Mouse (Mus musculus): ENCODE data around the gene Setmar. TPM values are rescaled to one million over a fixed set of nuclear protein-coding genes. Genes with fewer than 3 reads are reported as not detected.

The Setmar gene
- polyA plus RNA-seq, 1 experiment from 2014 or later, result 6.5 TPM

GRCm38 (mm10) chr6:108091296-108091695 is 26.5 kb downstream of the Setmar start:
- peaks cover 11% of the 10 kb centered on the region for H3K4me1 ChIP-seq
- ATAC-seq (ENCODE audit: low FRiP score, low read depth), result no peak
- 38% methylated on average over 1 of the region's 1 CpGs for WGBS
- H3K4me2 ChIP-seq (replicated peaks), result no peak overlapping the region
- H3K27ac ChIP-seq, result no peak overlapping the region
- H3K9ac ChIP-seq, result no peak overlapping the region
- no peaks in the 10 kb centered on the region for H3K27me3 ChIP-seq
- no peaks in the 10 kb centered on the region for H3K9me3 ChIP-seq
- H3K36me3 ChIP-seq, result no peaks in the 10 kb centered on the region
- H3K4me3 ChIP-seq, result no peak overlapping the region

GRCm38 (mm10) chr6:108092646-108093045 is 27.8 kb downstream of the Setmar start:
- Histone ChIP-seq H3K36me3 (no peaks in the 10 kb centered on the region), H3K4me3 (no peak overlapping the region), H3K27me3 (no peaks in the 10 kb centered on the region), H3K27ac (no peak overlapping the region), H3K4me1 (peaks cover 11% of the 10 kb centered on the region), H3K4me2 (replicated peaks) (no peak overlapping the region), H3K9me3 (no peaks in the 10 kb centered on the region), H3K9ac (no peak overlapping the region)
- no peak for ATAC-seq (ENCODE audit: low FRiP score, low read depth)
- 81% methylated on average over 3 of the region's 3 CpGs for WGBS

GRCm38 (mm10) chr6:108093449-108093848 is 28.6 kb downstream of the Setmar start:
- ATAC-seq (ENCODE audit: low FRiP score, low read depth), result no peak
- WGBS, result 78% methylated on average over 3 of the region's 3 CpGs
- Histone ChIP-seq H3K4me1 (peaks cover 12% of the 10 kb centered on the region), H3K9me3 (no peaks in the 10 kb centered on the region), H3K4me3 (no peak overlapping the region), H3K36me3 (no peaks in the 10 kb centered on the region), H3K27ac (no peak overlapping the region), H3K4me2 (replicated peaks) (no peak overlapping the region), H3K27me3 (no peaks in the 10 kb centered on the region), H3K9ac (no peak overlapping the region)

- Histone ChIP-seq H3K36me3 (no peaks in the 10 kb centered on the region), H3K27me3 (no peaks in the 10 kb centered on the region), H3K4me3 (no peak overlapping the region), H3K27ac (no peak overlapping the region), H3K4me2 (replicated peaks) (no peak overlapping the region), H3K4me1 (peaks cover 15% of the 10 kb centered on the region), H3K9me3 (no peaks in the 10 kb centered on the region), H3K9ac (no peak overlapping the region)
- whole genome bisulfite sequencing, result 27% methylated on average over 5 of the region's 5 CpGs
- peak; percentile 54; the same call in 1 of the 2 replicates for ATAC-seq (ENCODE audit: low FRiP score, low read depth)
Measured at GRCm38 (mm10) chr6:108095445-108095844, 30.6 kb downstream of the Setmar start.

- WGBS, result 29% methylated on average over 9 of the region's 9 CpGs
Measured at GRCm38 (mm10) chr6:108098171-108098845, 33.5 kb downstream of the Setmar start.

GRCm38 (mm10) chr6:108098846-108099217 is 34.0 kb downstream of the Setmar start:
- WGBS, result 91% methylated on average over 3 of the region's 3 CpGs
- Histone ChIP-seq H3K4me3 (no peak overlapping the region), H3K4me2 (replicated peaks) (no peak overlapping the region), H3K27ac (no peak overlapping the region), H3K27me3 (no peaks in the 10 kb centered on the region), H3K36me3 (no peaks in the 10 kb centered on the region), H3K4me1 (peaks cover 15% of the 10 kb centered on the region), H3K9me3 (no peaks in the 10 kb centered on the region), H3K9ac (no peak overlapping the region)
- ATAC-seq (ENCODE audit: low FRiP score, low read depth), result no peak

More at GRCm38 (mm10) chr6:108098171-108098845, 33.5 kb downstream of the Setmar start:
- no peak overlapping the region for H3K9ac ChIP-seq
- no peak overlapping the region for H3K27ac ChIP-seq
- no peaks in the 10 kb centered on the region for H3K36me3 ChIP-seq
- H3K4me1 ChIP-seq, result peaks cover 15% of the 10 kb centered on the region
- H3K4me2 ChIP-seq (replicated peaks), result no peak overlapping the region
- no peak overlapping the region for H3K4me3 ChIP-seq
- no peaks in the 10 kb centered on the region for H3K9me3 ChIP-seq
- ATAC-seq (ENCODE audit: low FRiP score, low read depth), result peak; percentile 65; the same call in 1 of the 2 replicates
- H3K27me3 ChIP-seq, result no peaks in the 10 kb centered on the region

GRCm38 (mm10) chr6:108101936-108102830 is 37.3 kb downstream of the Setmar start:
- no peaks in the 10 kb centered on the region for H3K9me3 ChIP-seq
- WGBS, result 78% methylated on average over 10 of the region's 10 CpGs

GRCm38 (mm10) chr6:108107376-108107775 is 42.5 kb downstream of the Setmar start:
- H3K9ac ChIP-seq, result no peak overlapping the region
- no peaks in the 10 kb centered on the region for H3K36me3 ChIP-seq
- no peaks in the 10 kb centered on the region for H3K9me3 ChIP-seq
- no peak overlapping the region for H3K4me2 ChIP-seq (replicated peaks)
- ATAC-seq (ENCODE audit: low FRiP score, low read depth), result no peak
- no peak overlapping the region for H3K4me3 ChIP-seq
- H3K27me3 ChIP-seq, result no peaks in the 10 kb centered on the region
- H3K27ac ChIP-seq, result no peak overlapping the region
- no peaks in the 10 kb centered on the region for H3K4me1 ChIP-seq

More at GRCm38 (mm10) chr6:108101936-108102830, 37.3 kb downstream of the Setmar start:
- Histone ChIP-seq H3K4me1 (peaks cover 4% of the 10 kb centered on the region; the same call in 1 of the 2 replicates), H3K4me3 (no peak overlapping the region), H3K9ac (no peak overlapping the region), H3K27me3 (no peaks in the 10 kb centered on the region), H3K4me2 (replicated peaks) (no peak overlapping the region), H3K36me3 (no peaks in the 10 kb centered on the region), H3K27ac (no peak overlapping the region)
- no peak for ATAC-seq (ENCODE audit: low FRiP score, low read depth)

- no peak for ATAC-seq (ENCODE audit: low FRiP score, low read depth)
- H3K27me3 ChIP-seq, result no peaks in the 10 kb centered on the region
- 76% methylated on average over 4 of the region's 4 CpGs for WGBS
- no peak overlapping the region for H3K4me3 ChIP-seq
- H3K9ac ChIP-seq, result no peak overlapping the region
- no peaks in the 10 kb centered on the region for H3K4me1 ChIP-seq
- H3K36me3 ChIP-seq, result no peaks in the 10 kb centered on the region
- H3K27ac ChIP-seq, result no peak overlapping the region
- no peak overlapping the region for H3K4me2 ChIP-seq (replicated peaks)
- no peaks in the 10 kb centered on the region for H3K9me3 ChIP-seq
Measured at GRCm38 (mm10) chr6:108110336-108110735, 45.5 kb downstream of the Setmar start.

GRCm38 (mm10) chr6:108111693-108112092 is 46.8 kb downstream of the Setmar start:
- H3K9me3 ChIP-seq, result no peaks in the 10 kb centered on the region
- no peaks in the 10 kb centered on the region for H3K4me1 ChIP-seq
- H3K4me3 ChIP-seq, result no peak overlapping the region
- no peak overlapping the region for H3K4me2 ChIP-seq (replicated peaks)
- no peaks in the 10 kb centered on the region for H3K36me3 ChIP-seq
- no peak overlapping the region for H3K9ac ChIP-seq
- H3K27me3 ChIP-seq, result no peaks in the 10 kb centered on the region
- no peak overlapping the region for H3K27ac ChIP-seq
- no peak for ATAC-seq (ENCODE audit: low FRiP score, low read depth)

GRCm38 (mm10) chr6:108114971-108115370 is 50.1 kb downstream of the Setmar start:
- H3K4me1 ChIP-seq, result no peaks in the 10 kb centered on the region
- no peaks in the 10 kb centered on the region for H3K9me3 ChIP-seq
- ATAC-seq (ENCODE audit: low FRiP score, low read depth), result no peak
- no peak overlapping the region for H3K27ac ChIP-seq
- no peaks in the 10 kb centered on the region for H3K27me3 ChIP-seq
- no peak overlapping the region for H3K9ac ChIP-seq
- 93% methylated on average over 1 of the region's 1 CpGs for WGBS
- no peak overlapping the region for H3K4me2 ChIP-seq (replicated peaks)
- H3K36me3 ChIP-seq, result no peaks in the 10 kb centered on the region
- no peak overlapping the region for H3K4me3 ChIP-seq

GRCm38 (mm10) chr6:108117881-108118280 is 53.0 kb downstream of the Setmar start:
- no peaks in the 10 kb centered on the region for H3K27me3 ChIP-seq
- no peaks in the 10 kb centered on the region for H3K9me3 ChIP-seq
- no peak overlapping the region for H3K4me3 ChIP-seq
- H3K36me3 ChIP-seq, result no peaks in the 10 kb centered on the region
- no peaks in the 10 kb centered on the region for H3K4me1 ChIP-seq
- no peak overlapping the region for H3K4me2 ChIP-seq (replicated peaks)
- WGBS, result 90% methylated on average over 6 of the region's 6 CpGs
- ATAC-seq (ENCODE audit: low FRiP score, low read depth), result no peak
- H3K9ac ChIP-seq, result no peak overlapping the region
- no peak overlapping the region for H3K27ac ChIP-seq

Measured in limb, embryonic 13.5 days (tissue).